Mouse (Mus musculus) retina, embryonic 14.5 days (tissue): Measurements from ENCODE around the gene Rtp2.

Source experiments
- DNase-seq: peaks from one replicate; pipeline ENCODE4 v3.0.0-alpha.2; 2015; ENCODE audit warnings: low spot score

The Rtp2 gene

DNA sequence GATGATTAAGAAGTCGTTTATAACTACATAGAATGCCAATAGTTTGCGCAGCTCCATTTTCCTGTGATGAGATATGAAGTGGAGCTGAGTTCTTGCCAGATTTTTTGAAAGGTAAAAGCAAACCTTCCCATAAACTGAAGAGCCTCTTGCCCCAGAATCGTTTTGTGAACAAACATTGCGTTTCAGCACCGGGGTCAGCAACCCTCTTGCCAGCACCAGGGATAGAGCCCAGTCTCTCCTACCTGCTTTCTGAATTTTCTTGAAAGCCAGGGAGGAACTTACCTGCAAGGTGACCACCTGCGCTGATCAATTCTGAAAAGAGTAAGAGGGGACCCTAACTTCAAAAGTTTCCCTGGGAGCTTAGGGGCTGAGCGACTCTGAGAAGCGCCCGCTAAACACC, 42.0 kb downstream of the Rtp2 start:
- peak; percentile 36 for DNase-seq

DNA sequence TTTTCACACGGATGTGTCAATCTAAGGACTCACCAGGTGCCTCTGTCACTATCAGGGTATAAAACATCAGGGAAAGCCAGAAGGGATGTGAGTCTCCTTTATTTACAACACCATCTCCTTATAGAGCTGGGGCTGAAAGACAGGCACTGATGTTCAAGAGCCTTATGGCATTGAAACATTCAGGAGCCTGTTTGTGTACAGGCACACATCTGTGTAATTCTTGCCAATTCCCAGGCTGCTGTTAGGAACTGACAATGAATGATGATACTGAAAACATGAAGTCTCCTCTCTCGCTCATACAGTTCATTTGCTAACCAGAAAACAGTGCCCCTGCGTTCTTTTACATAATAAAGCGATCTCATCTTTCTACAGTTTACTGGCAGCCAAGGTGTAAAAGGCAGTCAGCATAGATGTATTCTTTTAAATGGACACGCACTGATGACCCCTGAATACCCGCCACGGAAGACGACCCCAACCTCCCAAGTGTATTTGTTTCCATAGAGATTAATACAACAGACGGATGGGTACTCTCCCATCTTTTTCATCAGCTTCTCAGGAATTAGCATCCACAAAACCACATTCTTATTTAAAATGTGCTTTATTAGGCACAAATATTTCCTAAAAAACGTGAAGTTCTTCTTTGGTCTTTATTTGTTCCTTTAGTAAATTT, 44.1 kb downstream of the Rtp2 start:
- DNase-seq = no peak

DNA sequence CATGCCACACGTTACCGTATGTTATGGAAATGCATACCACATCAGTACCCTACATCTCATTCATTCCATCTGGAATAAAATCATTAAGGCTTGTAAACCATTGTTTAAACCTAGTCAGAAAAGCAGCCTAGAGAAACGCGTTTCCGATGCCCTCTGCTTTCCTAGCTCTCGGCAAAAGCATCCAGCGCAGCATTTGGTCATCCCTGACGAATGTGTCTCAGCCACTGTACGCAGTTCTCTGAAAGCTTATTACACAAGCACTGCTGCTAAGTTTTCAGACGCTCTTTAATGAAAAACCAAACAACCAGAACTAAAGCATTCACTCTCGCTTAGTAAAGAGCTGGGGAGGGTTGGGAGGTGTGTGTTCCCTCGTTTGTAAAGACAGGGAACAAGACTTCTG, 47.1 kb downstream of the Rtp2 start:
- DNase-seq = no peak
